Mouse (Mus musculus) thymus, adult 2 months (tissue): ENCODE results near the gene Wdr83os.

Experiments
- CTCF ChIP-seq: fragments of 200-500 bp; IDR thresholded peaks from 2 replicates; pipeline ENCODE4 v1.5.1; 2012; ENCODE audit warnings: mild to moderate bottlenecking, control low read depth, low read length, moderate library complexity, borderline replicate concordance; ENCODE audit not compliant: control insufficient read depth, poor library complexity, insufficient read depth; ENCODE audit errors: extremely low read depth
- POLR2A ChIP-seq: fragments of 200-500 bp; IDR thresholded peaks from 2 replicates; pipeline ENCODE4 v1.6.1; 2012; ENCODE audit warnings: mild to moderate bottlenecking, low read length, control low read depth, moderate library complexity; ENCODE audit not compliant: control insufficient read depth, poor library complexity, insufficient read depth; ENCODE audit errors: extremely low read depth

DNA sequence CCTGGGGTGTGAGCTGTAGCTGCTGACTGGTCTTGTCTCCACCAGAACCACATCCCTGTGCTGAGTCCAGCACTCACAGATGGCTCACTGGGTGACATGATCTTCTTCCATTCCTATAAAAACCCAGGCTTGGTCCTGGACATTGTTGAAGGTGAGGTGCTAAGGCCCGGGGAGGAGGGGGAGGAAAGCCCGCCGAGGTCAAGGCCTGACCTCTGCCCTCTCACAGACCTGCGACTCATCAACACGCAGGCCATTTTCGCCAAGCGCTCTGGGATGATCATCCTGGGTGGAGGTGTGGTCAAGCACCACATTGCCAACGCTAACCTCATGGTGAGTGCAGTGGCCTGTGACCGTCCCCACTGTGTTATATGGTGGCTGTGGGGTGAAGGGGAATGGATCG, 6.4 kb upstream of the Wdr83os start:
- no peak for TF ChIP-seq CTCF
- no peak for TF ChIP-seq POLR2A
